Mouse (Mus musculus) heart, embryonic 14.5 days (tissue): ENCODE measurements around the gene Htr1d. TPM values are rescaled to one million over a fixed set of nuclear protein-coding genes. Genes with fewer than 3 reads are reported as not detected.

Experiments used
- ATAC-seq: fragments of 200-750 bp; cut with Nextera tagmentation; 2 replicates; pipeline ENCODE4 v1.8.0; 2017; ENCODE audit warnings: low read depth, moderate TSS enrichment; ENCODE audit not compliant: insufficient number of reproducible peaks, insufficient read depth, low FRiP score
- H3K27ac ChIP-seq, 2 experiments: fragments of 200-500 bp in 1 of 2; fragments of 300-500 bp in 1 of 2; sonication (generic) in 1 of 2; replicated peaks in 1 of 2; 2 replicates each; pipeline ENCODE4 v1.5.1; 2012 to 2014; ENCODE audit warnings: low read depth in 2 of 2, low read length in 2 of 2, control low read depth in 1 of 2, mild to moderate bottlenecking in 1 of 2, mixed read lengths in 1 of 2; ENCODE audit not compliant: control insufficient read depth in 1 of 2, insufficient read depth in 1 of 2
- H3K27me3 ChIP-seq: fragments of 300-500 bp; sonication (generic); 2 replicates; pipeline ENCODE4 v1.6.1; 2014; ENCODE audit warnings: mild to moderate bottlenecking, low read length, control low read depth; ENCODE audit not compliant: control insufficient read depth, insufficient read depth
- H3K36me3 ChIP-seq: fragments of 300-500 bp; sonication (generic); 2 replicates; pipeline ENCODE4 v1.6.1; 2014; ENCODE audit warnings: mild to moderate bottlenecking, control low read depth, low read length, mixed read lengths; ENCODE audit not compliant: control insufficient read depth, insufficient read depth
- H3K4me1 ChIP-seq, 2 experiments: fragments of 200-500 bp in 1 of 2; fragments of 300-500 bp in 1 of 2; sonication (generic) in 1 of 2; 2 replicates each; pipeline ENCODE4 v1.6.1; 2012 to 2014; ENCODE audit warnings: low read length in 2 of 2, control low read depth in 1 of 2, mixed read lengths in 1 of 2; ENCODE audit not compliant: control insufficient read depth in 2 of 2, insufficient read depth in 2 of 2
- H3K4me2 ChIP-seq: fragments of 300-500 bp; sonication (generic); 2 replicates; pipeline ENCODE4 v1.6.1; 2014; ENCODE audit warnings: mild to moderate bottlenecking, low read length
- H3K4me3 ChIP-seq, 2 experiments: fragments of 200-500 bp in 1 of 2; fragments of 300-500 bp in 1 of 2; sonication (generic) in 1 of 2; 2 replicates each; pipeline ENCODE4 v1.5.1; 2012 to 2014; ENCODE audit warnings: low read length in 2 of 2, mild to moderate bottlenecking in 2 of 2, control low read depth in 1 of 2, low read depth in 1 of 2, moderate library complexity in 1 of 2; ENCODE audit not compliant: control insufficient read depth in 1 of 2, insufficient read depth in 1 of 2
- H3K9ac ChIP-seq: fragments of 300-500 bp; sonication (generic); 2 replicates; pipeline ENCODE4 v1.6.1; 2014; ENCODE audit warnings: mild to moderate bottlenecking, low read length
- H3K9me3 ChIP-seq: fragments of 300-500 bp; sonication (generic); 2 replicates; pipeline ENCODE4 v1.6.1; 2016; ENCODE audit warnings: low read length, control low read depth; ENCODE audit not compliant: control insufficient read depth
- WGBS: fragments of 180-500 bp; shearing (Covaris S2); extraction: QIAGEN DNeasy Blood & Tissue Kit; methylation state at CpG from one replicate; pipeline ENCODE4 v1.1.7; 2014; 5-methylcytosine and 5-hydroxymethylcytosine counted together
- polyA plus RNA-seq: library from polyadenylated mRNA; unstranded; fragments of >200 nt; fragmentation: Nextera tagmentation; extraction: Ambion mirVana; gene quantifications from 2 replicates; pipeline ENCODE4 v1.2.1, GENCODE M21; 2014

The Htr1d gene
- polyA plus RNA-seq, 1 experiment from 2014 or later = not detected

DNA sequence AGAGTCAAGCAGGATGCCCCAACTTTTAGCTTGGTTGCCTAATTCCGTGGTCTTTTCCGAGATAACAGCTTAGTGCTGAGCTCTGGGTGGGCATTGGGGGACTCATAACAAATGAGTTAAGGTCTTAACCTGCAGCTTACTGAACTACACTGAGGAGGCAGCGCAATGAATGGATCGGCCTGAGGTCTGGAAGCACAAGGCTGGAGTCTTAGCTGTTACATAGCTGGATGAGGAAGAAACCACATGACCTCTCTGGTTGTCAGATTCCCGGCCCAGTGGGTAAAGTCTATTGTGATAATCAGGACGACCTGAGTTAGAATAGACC lies 38.4 kb downstream of the Htr1d start:
- Histone ChIP-seq H3K27ac (peak overlapping the region; percentile 42 to 73), H3K27me3 (0 out of 2 replicates have a peak, but pooled peaks cover 4% of the 10 kb centered on the region), H3K4me2 (peak overlapping the region; percentile 89), H3K9ac (peak overlapping the region; percentile 80), H3K4me1 (peaks cover 12 to 15% of the 10 kb centered on the region in 2 experiments), H3K36me3 (no peaks in the 10 kb centered on the region), H3K4me3 (peak overlapping the region; percentile 67 to 72), H3K9me3 (no peaks in the 10 kb centered on the region)
- 12% methylated on average over 6 of the region's 6 CpGs for WGBS
- no peak for ATAC-seq

DNA sequence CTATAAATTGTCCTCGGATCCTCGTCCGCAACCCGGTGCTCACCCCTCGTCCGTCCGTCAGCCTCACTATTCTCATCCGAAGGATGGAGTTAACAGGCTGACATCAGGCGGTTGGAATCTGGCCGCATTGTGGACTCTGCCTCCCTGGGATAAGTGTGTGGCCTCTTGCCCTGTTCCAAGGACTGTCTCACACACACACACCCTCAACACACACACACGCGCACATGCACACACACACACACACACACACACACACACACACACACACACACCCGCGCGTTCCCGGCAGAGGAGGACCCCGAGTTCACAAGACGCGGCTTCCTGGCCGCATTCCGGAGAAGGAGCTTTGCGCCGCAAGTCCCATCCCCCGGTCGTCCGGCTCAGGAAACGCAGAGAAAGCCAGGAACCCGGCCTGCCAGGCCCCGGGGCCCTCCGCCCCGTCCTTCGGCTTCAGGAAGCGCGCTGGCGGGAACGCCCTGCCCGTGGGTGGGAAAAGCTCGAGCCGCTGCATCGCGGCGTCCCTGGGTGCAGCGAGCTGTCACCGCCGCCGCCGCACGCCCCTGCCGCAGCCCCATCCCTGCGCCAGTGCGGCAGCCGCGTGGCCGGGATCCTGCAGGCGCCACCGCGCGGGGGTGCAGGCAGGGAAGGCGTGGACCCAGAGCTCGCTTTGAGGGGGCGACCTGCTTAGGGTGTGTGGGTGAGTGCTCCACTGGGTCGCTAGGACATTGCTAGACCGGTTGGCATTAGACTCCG lies 38.9 kb downstream of the Htr1d start, which contains the start of gene 6030445D17Rik:
TSS of gene 6030445D17Rik (plus strand) at position 165 of the 753 bp plus-strand sequence.
- no peaks in the 10 kb centered on the region for H3K36me3 ChIP-seq
- peak; percentile 61 for ATAC-seq
- peak within 1 kb of the TSS; percentile 80 for H3K9ac ChIP-seq
- 0 out of 2 replicates have a peak, but pooled peaks cover 4% of the 10 kb centered on the region for H3K27me3 ChIP-seq
- under 1% methylated on average over 62 of the region's 64 CpGs for WGBS
- H3K4me3 ChIP-seq = peak within 1 kb of the TSS; percentile 67 to 72
- peaks cover 12 to 18% of the 10 kb centered on the region in 2 experiments for H3K4me1 ChIP-seq
- H3K9me3 ChIP-seq = no peaks in the 10 kb centered on the region
- peak within 1 kb of the TSS; percentile 42 to 73 for H3K27ac ChIP-seq
- H3K4me2 ChIP-seq = peak within 1 kb of the TSS; percentile 89

GRCm38 (mm10) chr4:136462839-136463178 lies 39.5 kb downstream of the Htr1d start:
- Histone ChIP-seq H3K27ac (peak overlapping the region; percentile 42 to 73), H3K36me3 (no peaks in the 10 kb centered on the region), H3K4me1 (peaks cover 12 to 18% of the 10 kb centered on the region in 2 experiments), H3K9ac (peak overlapping the region; percentile 80), H3K9me3 (no peaks in the 10 kb centered on the region), H3K4me2 (peak overlapping the region; percentile 89), H3K4me3 (peak overlapping the region; percentile 67 to 72), H3K27me3 (0 out of 2 replicates have a peak, but pooled peaks cover 4% of the 10 kb centered on the region)
- ATAC-seq = peak; percentile 29; the same call in 1 of the 2 replicates
- WGBS = 2% methylated on average over 8 of the region's 8 CpGs

DNA sequence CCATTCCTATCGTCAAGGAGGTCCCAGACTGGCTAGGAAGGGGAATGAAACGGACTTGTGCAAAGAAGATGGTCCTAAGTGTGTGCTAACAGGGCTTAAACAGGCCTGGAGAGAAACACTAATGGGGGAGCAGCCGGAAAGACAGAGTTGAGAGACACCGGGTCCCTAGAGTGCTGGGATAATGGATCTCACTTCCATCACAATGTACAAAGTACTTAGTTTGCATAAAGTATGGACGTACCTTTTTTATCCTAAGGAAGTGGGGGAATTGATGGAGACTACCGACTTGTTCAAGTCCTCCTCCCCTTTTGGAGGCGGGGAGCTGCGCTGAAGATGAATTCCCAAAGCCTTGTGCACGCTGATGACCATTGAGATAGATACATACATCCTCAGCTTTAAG lies 40.1 kb downstream of the Htr1d start:
- H3K9ac ChIP-seq = no peak overlapping the region; the same call in 1 of the 2 replicates
- ATAC-seq = no peak
- no peaks in the 10 kb centered on the region for H3K36me3 ChIP-seq
- no peak overlapping the region for H3K27ac ChIP-seq
- peaks cover 12 to 18% of the 10 kb centered on the region in 2 experiments for H3K4me1 ChIP-seq
- H3K4me2 ChIP-seq = peak overlapping the region; percentile 89
- 37% methylated on average over 9 of the region's 9 CpGs for WGBS
- H3K27me3 ChIP-seq = 0 out of 2 replicates have a peak, but pooled peaks cover 4% of the 10 kb centered on the region
- H3K4me3 ChIP-seq = peak overlapping the region; percentile 67 to 72; a peak in 2 of 4 replicates
- H3K9me3 ChIP-seq = no peaks in the 10 kb centered on the region

- Histone ChIP-seq H3K9ac (peak overlapping the region; percentile 38; the same call in 1 of the 2 replicates), H3K36me3 (no peaks in the 10 kb centered on the region), H3K4me2 (peak overlapping the region; percentile 29; the same call in 1 of the 2 replicates), H3K4me3 (no peak overlapping the region), H3K9me3 (no peaks in the 10 kb centered on the region), H3K27me3 (0 out of 2 replicates have a peak, but pooled peaks cover 4% of the 10 kb centered on the region), H3K4me1 (peaks cover 15 to 26% of the 10 kb centered on the region in 2 experiments), H3K27ac (peak overlapping the region; percentile 53 to 72; a peak in 3 of 4 replicates)
- WGBS = 20% methylated on average over 4 of the region's 4 CpGs
- no peak for ATAC-seq
Measured at GRCm38 (mm10) chr4:136466226-136466625, 42.9 kb downstream of the Htr1d start.

- H3K4me2 ChIP-seq = peak overlapping the region; percentile 70
- WGBS = 80% methylated on average over 14 of the region's 14 CpGs
- ATAC-seq = no peak
- peak overlapping the region in 1 of 2 experiments; percentile 97; a peak in 1 of 4 replicates for H3K4me3 ChIP-seq
- no peaks in the 10 kb centered on the region for H3K27me3 ChIP-seq
- H3K9ac ChIP-seq = no peak overlapping the region
- no peaks in the 10 kb centered on the region for H3K36me3 ChIP-seq
- H3K27ac ChIP-seq = 0 out of 4 replicates have a peak overlapping the region, but pooled peaks of 1 of the 2 experiments have one; percentile 99
- no peaks in the 10 kb centered on the region for H3K9me3 ChIP-seq
- peaks cover 7 to 42% of the 10 kb centered on the region in 2 experiments for H3K4me1 ChIP-seq
Measured at GRCm38 (mm10) chr4:136468553-136469327, 45.4 kb downstream of the Htr1d start.

- Histone ChIP-seq H3K4me3 (peak within 1 kb of the TSS; percentile 72 to 97), H3K27ac (peak within 1 kb of the TSS; percentile 94 to 99), H3K4me2 (peak within 1 kb of the TSS; percentile 70), H3K9ac (peak within 1 kb of the TSS; percentile 97), H3K36me3 (no peaks in the 10 kb centered on the region), H3K27me3 (no peaks in the 10 kb centered on the region), H3K4me1 (peaks cover 7 to 49% of the 10 kb centered on the region in 2 experiments), H3K9me3 (no peaks in the 10 kb centered on the region)
- 1% methylated on average over 30 of the region's 36 CpGs for WGBS
- ATAC-seq = peak; percentile 89
Measured at GRCm38 (mm10) chr4:136469371-136469903, 46.1 kb downstream of the Htr1d start, which contains the start of gene Luzp1. Gene Luzp1, plus strand, starts transcription at chr4:136469761.
